Mouse (Mus musculus) hematopoietic stem cell, adult 5-6 weeks (primary cell): ENCODE data around the gene Krt81. TPM values are rescaled to one million over a fixed set of nuclear protein-coding genes. Genes with fewer than 3 reads are reported as not detected.

Experiments
- total RNA-seq: library from RNA; stranded (forward); fragments of 172-1452, 232-1000 nt; gene quantifications from 2 replicates; pipeline ENCODE4 v1.2.3, GENCODE M21; 2017

Krt81 gene
- total RNA-seq, 1 experiment from 2014 or later = not detected

Other genes with a start within 250 kb of the Krt81 start
- 6.6 and 7.8 TPM in 2 replicates for gene Grasp, start 239.6 kb downstream of the Krt81 start, total RNA-seq
- gene Nr4a1, start 209.5 kb downstream of the Krt81 start, total RNA-seq = 246 and 344 TPM in 2 replicates
- gene Atg101, start 179.5 kb downstream of the Krt81 start, total RNA-seq = 31.9 and 59.4 TPM in 2 replicates
- 0.63 TPM in 1 of 2 replicates, not detected in the other for gene 6030408B16Rik, start 170.5 kb downstream of the Krt81 start, total RNA-seq
- gene Krt80, start 93.6 kb downstream of the Krt81 start, total RNA-seq = 2.8 TPM in 2 replicates
- 11.5 and 13.9 TPM in 2 replicates for gene Krt7, start 52.7 kb downstream of the Krt81 start, total RNA-seq
- 0.44 TPM in 1 of 2 replicates, not detected in the other for gene Krt87, start 24.9 kb downstream of the Krt81 start, total RNA-seq
- not detected in 2 replicates for gene Krt88, start 16.0 kb downstream of the Krt81 start, total RNA-seq
- gene Krt86, start 9.7 kb upstream of the Krt81 start, total RNA-seq = not detected in 2 replicates
- gene Krt83, start 27.8 kb upstream of the Krt81 start, total RNA-seq = 0.56 TPM in 1 of 2 replicates, not detected in the other
- gene Gm49425, start 53.5 kb upstream of the Krt81 start, total RNA-seq = not detected in 2 replicates
- gene Krt84, start 69.1 kb upstream of the Krt81 start, total RNA-seq = not detected in 2 replicates
- not detected in 2 replicates for gene Krt82, start 86.9 kb upstream of the Krt81 start, total RNA-seq
- not detected in 2 replicates for gene Krt90, start 99.2 kb upstream of the Krt81 start, total RNA-seq
- gene Krt75, start 110.2 kb upstream of the Krt81 start, total RNA-seq = not detected in 2 replicates
- gene Gm5414, start 164.4 kb upstream of the Krt81 start, total RNA-seq = not detected in 2 replicates
- gene Gm5478, start 183.6 kb upstream of the Krt81 start, total RNA-seq = 0.10 TPM in 1 of 2 replicates, not detected in the other
- gene Krt6b, start 216.5 kb upstream of the Krt81 start, total RNA-seq = not detected in 2 replicates
- gene Krt6a, start 230.6 kb upstream of the Krt81 start, total RNA-seq = not detected in 2 replicates
- gene Krt5, start 249.1 kb upstream of the Krt81 start, total RNA-seq = not detected in 2 replicates